Mouse (Mus musculus) c-Kit-positive CD71-positive TER-119-negative erythroid progenitor cells, embryonic 14.5 days (primary cell): Measurements from ENCODE around the gene Gprin2.

Experiments used
- DNase-seq: peaks from one replicate; pipeline ENCODE4 v3.0.0-alpha.2; 2013; ENCODE audit warnings: low read depth

Gprin2 gene

GRCm38 (mm10) chr14:34201231-34202035, at the start of gene Gprin2:
TSS of gene Gprin2 (minus strand) at chr14:34201653.
- DNase-seq: no peak

DNA sequence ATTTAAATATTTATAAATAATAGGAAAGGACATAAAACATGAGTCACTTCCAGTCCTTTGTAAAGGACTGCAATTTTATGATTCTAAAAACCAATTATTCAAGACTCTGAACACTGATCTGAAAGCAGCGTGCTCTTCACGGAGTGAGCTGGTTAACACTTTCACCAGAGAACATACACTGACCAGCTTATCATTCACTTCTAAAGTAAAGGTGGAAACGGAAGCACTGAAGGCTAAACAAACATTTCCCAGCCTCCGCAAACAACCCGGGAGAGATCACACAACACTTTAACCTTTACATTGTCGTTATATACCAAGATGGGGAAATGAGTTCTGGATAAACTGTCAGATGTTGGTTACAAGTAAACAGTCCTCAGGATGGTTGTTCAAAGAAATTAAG, 39.2 kb upstream of the Gprin2 start:
- no peak for DNase-seq

DNA sequence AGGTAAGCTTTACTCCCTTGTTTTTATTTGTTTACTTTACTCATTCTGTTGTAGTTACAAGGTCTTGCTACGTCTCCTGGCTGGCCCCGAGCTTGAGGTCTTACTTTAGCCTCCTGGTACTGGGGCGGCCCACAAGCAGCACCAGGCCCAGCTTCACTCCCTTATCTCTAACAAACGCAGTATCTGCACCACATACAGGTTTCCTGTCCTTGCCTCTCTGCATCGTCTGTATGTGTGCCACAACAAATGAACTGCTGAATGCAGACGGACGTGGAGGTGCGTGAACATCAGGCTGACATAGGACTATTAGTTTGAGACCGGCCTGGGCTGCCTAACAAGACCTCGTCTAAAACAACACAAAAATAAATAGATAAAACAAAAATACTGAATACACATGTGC, 38.8 kb upstream of the Gprin2 start:
- DNase-seq: no peak

- peak; percentile 46 for DNase-seq
Observed at GRCm38 (mm10) chr14:34234630-34235380, 33.4 kb upstream of the Gprin2 start.

- no peak for DNase-seq
Observed at GRCm38 (mm10) chr14:34233846-34234245, 32.4 kb upstream of the Gprin2 start.

DNA sequence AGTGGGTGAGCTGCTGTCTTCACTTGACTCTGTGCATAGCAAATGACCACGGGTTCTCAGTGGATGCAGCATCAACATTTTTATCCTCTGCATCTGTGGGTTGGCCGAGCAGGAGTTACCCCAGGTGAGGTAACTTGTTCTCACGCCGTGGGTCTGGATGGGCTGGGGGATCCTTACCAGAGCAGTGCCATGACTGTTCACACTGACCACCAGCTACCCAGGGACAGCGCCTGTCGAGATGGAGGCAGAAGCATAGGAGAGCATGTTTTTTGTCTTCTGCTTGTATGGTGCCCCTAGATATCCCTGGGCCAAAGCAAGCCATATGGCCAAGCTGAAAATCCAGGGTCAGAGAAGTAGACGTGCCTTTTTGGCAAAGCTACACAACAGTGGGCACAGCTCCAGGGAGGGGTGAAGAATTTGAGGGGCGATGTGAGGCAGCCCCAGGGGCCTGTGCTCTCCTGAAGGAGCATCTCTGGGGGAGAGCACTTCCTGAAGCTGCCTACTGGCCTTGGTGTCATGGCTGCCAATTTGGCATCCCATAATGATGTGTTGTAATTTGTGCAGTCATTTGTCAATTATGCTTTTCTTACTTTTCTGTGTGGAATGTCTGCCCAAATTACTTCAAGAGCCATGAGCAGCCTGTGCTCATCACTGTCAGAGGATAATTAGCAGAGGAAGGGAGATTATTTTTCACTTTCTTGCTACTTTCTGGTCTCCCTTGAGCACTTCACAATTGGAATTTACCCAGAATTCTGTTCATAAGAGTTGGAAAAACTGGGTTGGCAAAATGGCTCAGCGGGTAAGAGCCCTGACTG, 31.6 kb upstream of the Gprin2 start:
- DNase-seq: no peak

GRCm38 (mm10) chr14:34232340-34232739, 30.9 kb upstream of the Gprin2 start:
- DNase-seq: no peak

DNA sequence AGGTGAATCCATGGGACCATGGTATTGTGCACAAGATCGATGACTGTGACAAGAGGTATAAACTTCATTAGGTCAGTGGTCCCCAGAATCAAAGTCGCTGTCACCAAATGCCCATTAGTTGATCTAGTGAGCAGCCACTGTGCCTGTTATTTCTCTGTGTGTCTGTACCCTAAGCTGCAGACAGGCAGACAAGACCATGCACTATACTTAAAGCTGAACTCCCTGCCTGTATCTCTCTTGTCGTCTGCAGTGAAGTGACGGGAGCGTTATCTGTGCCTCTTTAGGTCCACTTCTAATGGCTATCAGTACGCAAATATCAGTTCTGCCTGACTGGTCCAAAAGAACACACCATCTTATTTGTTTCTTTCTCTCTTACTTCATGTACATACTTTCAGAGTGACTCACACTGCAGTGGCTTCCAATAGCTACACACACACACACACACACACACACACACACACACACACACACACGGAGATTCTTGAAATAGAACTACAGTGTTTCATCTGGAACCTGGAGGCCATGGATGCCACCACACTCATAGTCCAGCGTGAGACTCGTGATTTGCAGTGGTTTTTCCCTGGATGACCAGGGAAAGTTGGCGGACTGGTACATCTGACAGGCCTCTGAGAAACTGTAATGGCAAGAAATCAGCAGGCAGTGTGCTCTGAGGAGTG, 27.5 kb upstream of the Gprin2 start:
- DNase-seq: no peak

GRCm38 (mm10) chr14:34227981-34228380, 26.5 kb upstream of the Gprin2 start:
- no peak for DNase-seq

DNA sequence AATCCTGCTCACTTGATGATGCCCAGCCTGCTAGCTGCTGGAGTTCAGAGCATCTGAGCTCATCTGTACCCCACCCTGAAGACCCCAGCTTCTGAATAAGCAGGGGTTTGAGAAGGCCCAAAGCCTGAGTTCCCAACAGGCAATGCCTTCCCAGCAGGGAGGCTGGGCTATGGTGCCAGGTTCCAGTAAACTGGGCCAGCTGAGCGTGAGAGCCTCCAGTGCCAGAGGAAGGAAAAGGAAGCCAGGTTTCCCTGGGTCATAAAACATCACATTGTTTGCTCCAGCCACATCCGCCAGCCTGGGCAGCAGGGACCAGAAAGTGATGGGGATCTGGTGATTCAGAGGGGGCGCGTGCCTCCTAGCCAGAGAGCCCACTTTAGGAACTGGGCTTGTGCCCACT, 25.1 kb upstream of the Gprin2 start:
- DNase-seq: no peak

GRCm38 (mm10) chr14:34225986-34226385, 24.5 kb upstream of the Gprin2 start:
- DNase-seq: no peak

DNA sequence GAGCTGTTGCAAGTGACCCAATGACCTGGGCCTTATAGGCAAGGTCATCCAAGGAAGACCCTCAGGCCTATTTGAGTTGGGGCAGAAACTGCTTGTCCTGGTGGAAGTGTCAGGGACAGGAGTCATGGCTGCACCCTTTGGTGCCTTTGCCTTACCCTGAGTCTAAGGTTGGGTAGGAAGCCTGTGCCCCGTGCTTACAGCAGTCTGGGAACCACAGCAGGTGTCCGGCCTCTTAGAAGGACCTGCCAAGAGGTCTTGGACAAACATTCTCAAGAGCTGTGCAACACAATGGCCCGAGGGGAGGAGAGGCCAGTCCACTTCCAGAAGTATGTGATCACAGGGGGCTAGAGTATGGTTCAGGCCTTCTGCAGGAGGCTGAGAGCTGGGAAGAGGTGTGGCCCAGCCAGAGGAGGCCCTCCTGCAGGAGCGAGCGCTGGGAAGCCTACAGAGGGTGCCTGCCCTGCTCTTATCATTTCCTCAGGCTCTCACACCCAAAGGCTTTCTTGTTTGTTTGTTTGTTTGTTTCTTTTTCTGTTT, 22.0 kb upstream of the Gprin2 start:
- DNase-seq: no peak

GRCm38 (mm10) chr14:34221416-34222077, 20.1 kb upstream of the Gprin2 start:
- no peak for DNase-seq

GRCm38 (mm10) chr14:34220426-34220825, 19.0 kb upstream of the Gprin2 start:
- DNase-seq: no peak

DNA sequence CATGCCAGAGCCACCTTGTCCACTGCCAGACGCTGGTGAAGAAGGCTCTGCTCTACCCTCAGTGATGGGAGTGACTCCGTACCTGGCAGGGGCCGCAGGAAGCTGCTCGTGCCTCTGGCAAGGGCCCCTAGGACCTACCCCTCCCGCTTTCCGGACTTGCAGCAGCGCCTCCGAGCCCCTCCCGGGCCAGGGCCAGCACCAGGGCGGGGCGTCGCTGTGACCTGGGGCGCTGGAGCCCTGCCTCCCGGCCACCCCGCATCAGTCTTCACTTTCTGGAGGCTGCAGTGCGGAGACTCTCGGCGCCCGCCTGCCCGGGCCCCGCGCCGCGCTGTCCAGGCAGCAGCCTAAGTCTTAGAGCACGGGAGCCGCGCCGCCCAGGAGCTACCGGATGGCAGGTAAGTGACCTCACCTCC, 18.3 kb upstream of the Gprin2 start:
- no peak for DNase-seq

- DNase-seq: no peak
Observed at GRCm38 (mm10) chr14:34219295-34219694, 17.8 kb upstream of the Gprin2 start, which contains the start of gene Syt15. TSS of gene Syt15 (plus strand) at chr14:34219595.

DNA sequence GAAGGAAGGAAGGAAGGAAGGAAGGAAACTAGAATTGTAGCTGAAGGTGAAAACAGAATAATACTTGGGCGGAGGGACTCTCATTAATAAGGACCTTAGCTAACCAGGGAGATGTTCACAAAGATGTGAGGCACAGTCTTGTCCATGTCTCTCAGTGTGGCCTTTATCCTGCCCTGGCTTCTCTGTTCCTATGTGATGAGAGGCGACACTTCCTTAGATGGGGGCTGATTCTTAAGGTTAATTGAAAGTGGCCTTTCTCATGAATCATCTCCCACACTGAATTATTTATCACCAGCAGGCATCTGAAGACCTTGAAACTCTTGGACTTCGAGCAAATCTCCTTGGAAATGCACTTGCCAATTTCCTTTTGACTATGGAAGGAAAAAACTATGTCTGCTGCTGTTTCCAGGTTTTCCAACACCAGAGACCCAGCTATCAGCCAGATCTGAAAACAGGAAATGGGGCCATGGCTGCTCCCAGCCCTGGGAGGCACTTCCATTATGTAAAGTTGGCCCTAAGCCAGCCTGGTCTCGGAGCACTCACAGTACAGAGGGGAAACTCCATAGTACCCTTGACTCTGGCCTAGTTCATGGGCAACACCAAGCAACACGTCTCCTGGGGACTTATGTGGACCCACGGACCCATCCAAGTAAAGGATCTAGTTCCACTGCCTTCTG, 14.1 kb upstream of the Gprin2 start:
- DNase-seq: no peak

DNA sequence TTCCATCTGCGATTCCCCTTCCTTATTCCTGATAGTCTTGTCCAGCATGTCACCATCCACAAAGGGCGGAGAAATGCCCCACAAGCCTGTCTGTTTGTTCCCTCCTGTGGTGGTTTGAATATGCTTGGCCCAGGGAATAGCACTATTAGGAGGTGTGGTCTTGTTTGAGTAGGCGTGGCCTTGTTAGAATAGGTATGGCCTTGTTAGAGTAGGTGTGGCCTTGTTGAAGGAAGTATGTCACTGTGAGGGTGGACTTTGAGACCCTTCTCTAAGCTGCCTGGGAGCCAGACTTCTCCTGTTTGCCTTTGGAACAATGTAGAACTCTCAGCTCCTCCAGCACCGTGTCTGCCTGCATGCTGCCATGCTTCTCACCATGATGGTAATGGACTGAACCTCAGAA, 8.5 kb upstream of the Gprin2 start:
- DNase-seq: no peak

- DNase-seq: no peak
Observed at GRCm38 (mm10) chr14:34209080-34209479, 7.6 kb upstream of the Gprin2 start.

DNA sequence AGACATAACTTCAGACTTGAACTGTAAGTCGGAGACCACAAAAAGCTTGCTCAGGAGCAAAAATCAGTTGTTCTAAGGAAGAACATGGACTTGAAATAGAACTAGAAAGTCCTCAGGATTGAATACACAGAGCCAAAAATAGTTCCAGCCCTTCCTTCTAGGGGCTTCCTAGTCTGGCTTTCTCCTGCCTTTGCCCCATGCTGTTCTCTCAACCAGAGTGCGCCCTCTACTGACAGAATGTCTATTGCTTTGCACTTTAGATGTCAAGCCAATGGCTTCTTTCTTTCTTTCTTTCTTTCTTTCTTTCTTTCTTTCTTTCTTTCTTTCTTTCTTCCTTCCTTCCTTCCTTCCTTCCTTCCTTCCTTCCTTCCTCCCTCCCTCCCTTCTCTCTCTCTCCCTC, 7.2 kb upstream of the Gprin2 start:
- peak; percentile 11 for DNase-seq

- no peak for DNase-seq
Observed at GRCm38 (mm10) chr14:34207996-34208395, 6.5 kb upstream of the Gprin2 start.
